Mouse (Mus musculus) lung, postnatal 0 days (tissue): ENCODE results near the gene Scnm1. TPM values are rescaled to one million over a fixed set of nuclear protein-coding genes. Genes with fewer than 3 reads are reported as not detected.

Experiments used
- ATAC-seq: fragments of 200-750 bp; cut with Nextera tagmentation; 2 replicates; pipeline ENCODE4 v1.8.0; 2017; ENCODE audit warnings: moderate library complexity
- DNase-seq: peaks from one replicate; pipeline ENCODE4 v3.0.0-alpha.2; 2016; ENCODE audit warnings: low spot score
- H3K27ac ChIP-seq: fragments of 300-500 bp; sonication (generic); 2 replicates; pipeline ENCODE4 v1.5.1; 2014; ENCODE audit warnings: antibody characterized with exemption, mild to moderate bottlenecking, low read length, mixed read lengths
- H3K27me3 ChIP-seq: fragments of 300-500 bp; sonication (generic); replicated peaks from 2 replicates; pipeline ENCODE4 v1.6.1; 2014; ENCODE audit warnings: low read length, mixed read lengths; ENCODE audit not compliant: insufficient read depth
- H3K36me3 ChIP-seq: fragments of 300-500 bp; sonication (generic); 2 replicates; pipeline ENCODE4 v1.6.1; 2014; ENCODE audit warnings: low read length, mixed read lengths; ENCODE audit not compliant: insufficient read depth
- H3K4me1 ChIP-seq: fragments of 300-500 bp; sonication (generic); 2 replicates; pipeline ENCODE4 v1.6.1; 2014; ENCODE audit warnings: antibody characterized with exemption, low read depth, low read length, mixed read lengths; ENCODE audit not compliant: insufficient read depth
- H3K4me2 ChIP-seq: fragments of 300-500 bp; sonication (generic); replicated peaks from 2 replicates; pipeline ENCODE4 v1.6.1; 2014; ENCODE audit warnings: low read depth, mild to moderate bottlenecking, low read length, moderate library complexity, mixed read lengths
- H3K4me3 ChIP-seq: fragments of 300-500 bp; sonication (generic); 2 replicates; pipeline ENCODE4 v1.5.1; 2014; ENCODE audit warnings: low read depth, low read length
- H3K9ac ChIP-seq: fragments of 300-500 bp; sonication (generic); replicated peaks from 2 replicates; pipeline ENCODE4 v1.6.1; 2014; ENCODE audit warnings: low read depth, mild to moderate bottlenecking
- H3K9me3 ChIP-seq: fragments of 300-500 bp; sonication (generic); 2 replicates; pipeline ENCODE4 v1.6.1; 2016; ENCODE audit warnings: low read length, mixed read lengths
- CTCF ChIP-seq: IDR thresholded peaks from 2 replicates; pipeline ENCODE4 v1.5.1; 2016; ENCODE audit warnings: antibody characterized with exemption, mild to moderate bottlenecking
- EP300 ChIP-seq: IDR thresholded peaks from 2 replicates; pipeline ENCODE4 v1.6.1; 2016; ENCODE audit warnings: antibody characterized with exemption, mild to moderate bottlenecking, control low read depth
- whole genome bisulfite sequencing: fragments of 180-500 bp; shearing (Covaris S2); extraction: QIAGEN DNeasy Blood & Tissue Kit; methylation state at CpG from one replicate; pipeline ENCODE4 v1.1.7; 2014; 5-methylcytosine and 5-hydroxymethylcytosine counted together
- polyA plus RNA-seq: library from polyadenylated mRNA; unstranded; fragments of >200 nt; fragmentation: Nextera tagmentation; extraction: Ambion mirVana; gene quantifications from 2 replicates; pipeline ENCODE4 v1.2.1, GENCODE M21; 2015

Gene Scnm1
- 51.8 and 54.1 TPM in 2 replicates for polyA plus RNA-seq

GRCm38 (mm10) chr3:95133680-95134101 is at the start of gene Scnm1, which contains the start of gene Lysmd1:
Gene Scnm1, minus strand, starts transcription at chr3:95134011.
Gene Lysmd1, plus strand, starts transcription at chr3:95134088.
- Histone ChIP-seq H3K9ac (peak within 1 kb of the TSS; percentile 71), H3K27ac (peak within 1 kb of the TSS; percentile 74), H3K27me3 (no peaks in the 10 kb centered on the region), H3K9me3 (no peaks in the 10 kb centered on the region), H3K4me1 (peaks cover 7% of the 10 kb centered on the region; the same call in 1 of the 2 replicates), H3K36me3 (0 out of 2 replicates have a peak, but pooled peaks cover 6% of the 10 kb centered on the region), H3K4me3 (peak within 1 kb of the TSS; percentile 60), H3K4me2 (peak within 1 kb of the TSS; percentile 85)
- ATAC-seq (peak; percentile 96), DNase-seq (peak; percentile 98)
- WGBS = 0% methylated on average over 20 of the region's 20 CpGs
- peak; percentile 21; the same call in 1 of the 2 replicates for TF ChIP-seq CTCF
- TF ChIP-seq EP300 = peak; percentile 60; the same call in 1 of the 2 replicates

- 62% methylated on average over 1 of the region's 1 CpGs for WGBS
- no peak for ATAC-seq
- no peak for TF ChIP-seq EP300
- no peak for TF ChIP-seq CTCF
- no peaks in the 10 kb centered on the region for H3K9me3 ChIP-seq
- H3K9ac ChIP-seq = no peak overlapping the region
- H3K4me3 ChIP-seq = no peak overlapping the region
- no peak for DNase-seq
- H3K4me2 ChIP-seq = no peak overlapping the region
- peaks cover 2% of the 10 kb centered on the region; the same call in 1 of the 2 replicates for H3K36me3 ChIP-seq
- no peak overlapping the region for H3K27ac ChIP-seq
- H3K27me3 ChIP-seq = no peaks in the 10 kb centered on the region
- H3K4me1 ChIP-seq = no peaks in the 10 kb centered on the region
Observed at GRCm38 (mm10) chr3:95181841-95182240, 48.0 kb upstream of the Scnm1 start.

GRCm38 (mm10) chr3:95179890-95180289 is 46.1 kb upstream of the Scnm1 start:
- WGBS = 54% methylated on average over 3 of the region's 3 CpGs
- H3K27me3 ChIP-seq = no peaks in the 10 kb centered on the region
- H3K36me3 ChIP-seq = no peaks in the 10 kb centered on the region

GRCm38 (mm10) chr3:95178948-95179347 is 45.1 kb upstream of the Scnm1 start:
- H3K27me3 ChIP-seq = no peaks in the 10 kb centered on the region
- H3K9me3 ChIP-seq = no peaks in the 10 kb centered on the region
- DNase-seq (no peak), ATAC-seq (no peak)
- 80% methylated on average over 5 of the region's 5 CpGs for WGBS
- H3K9ac ChIP-seq = no peak overlapping the region
- H3K36me3 ChIP-seq = no peaks in the 10 kb centered on the region
- no peaks in the 10 kb centered on the region for H3K4me1 ChIP-seq
- H3K4me2 ChIP-seq = no peak overlapping the region
- no peak overlapping the region for H3K4me3 ChIP-seq
- H3K27ac ChIP-seq = no peak overlapping the region
- TF ChIP-seq CTCF (no peak), EP300 (no peak)

More at GRCm38 (mm10) chr3:95179890-95180289, 46.1 kb upstream of the Scnm1 start:
- ATAC-seq (no peak), DNase-seq (no peak)
- no peak overlapping the region for H3K9ac ChIP-seq
- H3K27ac ChIP-seq = no peak overlapping the region
- no peak for TF ChIP-seq EP300
- TF ChIP-seq CTCF = no peak
- H3K9me3 ChIP-seq = no peaks in the 10 kb centered on the region
- no peak overlapping the region for H3K4me2 ChIP-seq
- H3K4me1 ChIP-seq = no peaks in the 10 kb centered on the region
- no peak overlapping the region for H3K4me3 ChIP-seq

- Histone ChIP-seq H3K4me3 (no peak overlapping the region), H3K4me2 (no peak overlapping the region), H3K9me3 (no peaks in the 10 kb centered on the region), H3K9ac (no peak overlapping the region), H3K36me3 (no peaks in the 10 kb centered on the region), H3K4me1 (0 out of 2 replicates have a peak, but pooled peaks cover 6% of the 10 kb centered on the region), H3K27ac (no peak overlapping the region), H3K27me3 (peaks cover 3% of the 10 kb centered on the region)
- TF ChIP-seq EP300 (no peak), CTCF (no peak)
- WGBS = 50% methylated on average over 6 of the region's 6 CpGs
- DNase-seq = peak; percentile 45
- ATAC-seq = no peak
Observed at GRCm38 (mm10) chr3:95177583-95177982, 43.8 kb upstream of the Scnm1 start.

GRCm38 (mm10) chr3:95176500-95176899 is 42.7 kb upstream of the Scnm1 start:
- H3K4me3 ChIP-seq = no peak overlapping the region
- DNase-seq = no peak
- 68% methylated on average over 3 of the region's 3 CpGs for WGBS
- H3K27me3 ChIP-seq = peaks cover 11% of the 10 kb centered on the region
- 0 out of 2 replicates have a peak, but pooled peaks cover 6% of the 10 kb centered on the region for H3K4me1 ChIP-seq
- no peak overlapping the region for H3K4me2 ChIP-seq
- no peak for ATAC-seq
- H3K9ac ChIP-seq = no peak overlapping the region
- no peaks in the 10 kb centered on the region for H3K9me3 ChIP-seq
- no peak overlapping the region for H3K27ac ChIP-seq
- TF ChIP-seq CTCF (no peak), EP300 (no peak)
- no peaks in the 10 kb centered on the region for H3K36me3 ChIP-seq
